Mouse (Mus musculus): ENCODE results near the gene Capn7.

The Capn7 gene

DNA sequence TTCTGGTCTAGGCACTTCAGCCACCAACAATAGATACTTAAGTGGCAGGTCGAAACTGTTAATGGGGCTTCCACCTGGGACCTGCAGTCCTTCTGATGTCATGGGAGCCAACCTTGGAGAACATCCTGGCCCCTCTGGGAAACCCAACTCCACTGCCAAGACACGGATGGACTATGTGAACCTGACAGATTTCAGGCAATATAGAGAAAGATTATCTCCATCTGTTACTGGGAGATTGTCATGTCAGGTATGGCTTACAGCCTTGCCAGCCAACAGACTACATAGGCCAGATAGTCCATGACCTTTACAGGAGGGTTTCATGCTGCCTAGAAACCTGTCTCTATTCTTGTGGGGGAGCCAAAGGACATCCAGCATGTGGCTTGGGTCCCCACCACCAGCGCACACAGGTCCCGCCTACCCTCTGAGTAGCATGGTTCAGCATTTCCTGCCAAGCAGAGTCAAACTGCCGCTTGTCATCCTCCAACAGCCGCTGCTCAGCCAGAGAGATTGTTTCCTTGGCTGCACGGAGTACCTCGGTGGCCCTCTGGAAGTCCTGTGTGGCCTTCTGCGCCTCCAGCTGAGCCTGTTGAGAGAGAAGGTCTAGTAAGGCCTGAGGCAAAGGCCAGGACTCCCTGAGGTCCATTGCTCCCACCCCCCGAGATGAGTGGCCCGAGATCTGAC is 51.0 kb downstream of the Capn7 start:
- Histone ChIP-seq H3K9me3 (ENCODE audit: low read length) (no peaks in the 10 kb centered on the region), H3K36me3 (ENCODE audit: insufficient read depth, low read length) (no peaks in the 10 kb centered on the region), H3K27me3 (ENCODE audit: insufficient read depth, low read length) (no peaks in the 10 kb centered on the region; the same call in 1 of the 2 replicates), H3K4me1 (replicated peaks; ENCODE audit: low read depth, low read length) (peaks cover 28% of the 10 kb centered on the region), H3K4me3 (replicated peaks; ENCODE audit: low read length) (no peak overlapping the region)
- TF ChIP-seq CTCF (conservative IDR thresholded peaks at IDR 0.05; ENCODE audit: low read length) (no peak), POU5F1 (IDR thresholded peaks at IDR 0.05; ENCODE audit: borderline replicate concordance, low read length) (no peak), NANOG (IDR thresholded peaks at IDR 0.05; ENCODE audit: borderline replicate concordance, low read length) (no peak)

- no peaks in the 10 kb centered on the region for H3K36me3 ChIP-seq (ENCODE audit: insufficient read depth, low read length)
- no peaks in the 10 kb centered on the region for H3K9me3 ChIP-seq (ENCODE audit: low read length)
- TF ChIP-seq NANOG (IDR thresholded peaks at IDR 0.05; ENCODE audit: borderline replicate concordance, low read length) = no peak
- no peak for TF ChIP-seq POU5F1 (IDR thresholded peaks at IDR 0.05; ENCODE audit: borderline replicate concordance, low read length)
- TF ChIP-seq CTCF (conservative IDR thresholded peaks at IDR 0.05; ENCODE audit: low read length) = no peak
- peaks cover 23% of the 10 kb centered on the region for H3K4me1 ChIP-seq (replicated peaks; ENCODE audit: low read depth, low read length)
- no peaks in the 10 kb centered on the region for H3K27me3 ChIP-seq (ENCODE audit: insufficient read depth, low read length)
- no peak overlapping the region for H3K4me3 ChIP-seq (replicated peaks; ENCODE audit: low read length)
Observed at GRCm38 (mm10) chr14:31388086-31388872, 51.8 kb downstream of the Capn7 start.

- H3K9me3 ChIP-seq (ENCODE audit: low read length) = no peaks in the 10 kb centered on the region
- no peaks in the 10 kb centered on the region for H3K36me3 ChIP-seq (ENCODE audit: insufficient read depth, low read length)
- no peak overlapping the region for H3K4me3 ChIP-seq (replicated peaks; ENCODE audit: low read length)
- H3K4me1 ChIP-seq (replicated peaks; ENCODE audit: low read depth, low read length) = peaks cover 10% of the 10 kb centered on the region
- H3K27me3 ChIP-seq (ENCODE audit: insufficient read depth, low read length) = no peaks in the 10 kb centered on the region
- no peak for TF ChIP-seq POU5F1 (IDR thresholded peaks at IDR 0.05; ENCODE audit: borderline replicate concordance, low read length)
- TF ChIP-seq CTCF (conservative IDR thresholded peaks at IDR 0.05; ENCODE audit: low read length) = no peak
- no peak for TF ChIP-seq NANOG (IDR thresholded peaks at IDR 0.05; ENCODE audit: borderline replicate concordance, low read length)
Observed at GRCm38 (mm10) chr14:31389421-31390147, 53.1 kb downstream of the Capn7 start.

- peaks cover 17% of the 10 kb centered on the region for H3K4me1 ChIP-seq (replicated peaks; ENCODE audit: low read depth, low read length)
- H3K4me3 ChIP-seq (replicated peaks; ENCODE audit: low read length) = no peak overlapping the region
- TF ChIP-seq CTCF (conservative IDR thresholded peaks at IDR 0.05; ENCODE audit: low read length) (no peak), POU5F1 (IDR thresholded peaks at IDR 0.05; ENCODE audit: borderline replicate concordance, low read length) (no peak), NANOG (IDR thresholded peaks at IDR 0.05; ENCODE audit: borderline replicate concordance, low read length) (no peak)
Observed at GRCm38 (mm10) chr14:31392300-31392699, 55.9 kb downstream of the Capn7 start.

GRCm38 (mm10) chr14:31392873-31393545 is 56.6 kb downstream of the Capn7 start:
- no peaks in the 10 kb centered on the region for H3K36me3 ChIP-seq (ENCODE audit: insufficient read depth, low read length)
- H3K4me1 ChIP-seq (replicated peaks; ENCODE audit: low read depth, low read length) = peaks cover 17% of the 10 kb centered on the region
- H3K9me3 ChIP-seq (ENCODE audit: low read length) = no peaks in the 10 kb centered on the region
- H3K27me3 ChIP-seq (ENCODE audit: insufficient read depth, low read length) = no peaks in the 10 kb centered on the region
- TF ChIP-seq CTCF (conservative IDR thresholded peaks at IDR 0.05; ENCODE audit: low read length) = no peak
- TF ChIP-seq NANOG (IDR thresholded peaks at IDR 0.05; ENCODE audit: borderline replicate concordance, low read length) = no peak
- TF ChIP-seq POU5F1 (IDR thresholded peaks at IDR 0.05; ENCODE audit: borderline replicate concordance, low read length) = no peak
- H3K4me3 ChIP-seq (replicated peaks; ENCODE audit: low read length) = no peak overlapping the region

More at GRCm38 (mm10) chr14:31392300-31392699, 55.9 kb downstream of the Capn7 start:
- H3K36me3 ChIP-seq (ENCODE audit: insufficient read depth, low read length) = no peaks in the 10 kb centered on the region
- no peaks in the 10 kb centered on the region for H3K9me3 ChIP-seq (ENCODE audit: low read length)
- H3K27me3 ChIP-seq (ENCODE audit: insufficient read depth, low read length) = no peaks in the 10 kb centered on the region

DNA sequence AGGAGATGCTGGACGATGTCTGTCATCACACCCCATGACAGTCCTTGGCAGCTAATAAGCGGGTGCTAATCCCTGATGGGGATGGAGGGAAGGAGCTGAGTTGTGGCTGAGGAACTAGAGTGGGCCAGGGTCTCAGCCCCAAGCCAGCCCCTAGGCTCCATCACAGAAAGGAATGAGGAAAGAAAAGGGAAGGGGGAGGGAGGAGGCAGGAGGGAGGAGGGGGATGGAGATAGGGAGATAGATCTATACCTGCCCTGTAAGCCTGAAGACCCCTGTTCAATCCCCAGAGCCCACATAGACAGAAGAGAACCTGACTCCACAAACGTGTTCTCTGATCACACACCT is 57.1 kb downstream of the Capn7 start:
- peaks cover 18% of the 10 kb centered on the region for H3K4me1 ChIP-seq (replicated peaks; ENCODE audit: low read depth, low read length)
- no peaks in the 10 kb centered on the region for H3K9me3 ChIP-seq (ENCODE audit: low read length)
- H3K4me3 ChIP-seq (replicated peaks; ENCODE audit: low read length) = no peak overlapping the region
- H3K27me3 ChIP-seq (ENCODE audit: insufficient read depth, low read length) = no peaks in the 10 kb centered on the region
- H3K36me3 ChIP-seq (ENCODE audit: insufficient read depth, low read length) = no peaks in the 10 kb centered on the region
- no peak for TF ChIP-seq CTCF (conservative IDR thresholded peaks at IDR 0.05; ENCODE audit: low read length)
- TF ChIP-seq POU5F1 (IDR thresholded peaks at IDR 0.05; ENCODE audit: borderline replicate concordance, low read length) = no peak
- TF ChIP-seq NANOG (IDR thresholded peaks at IDR 0.05; ENCODE audit: borderline replicate concordance, low read length) = no peak

GRCm38 (mm10) chr14:31393936-31394630 is 57.6 kb downstream of the Capn7 start:
- TF ChIP-seq CTCF (conservative IDR thresholded peaks at IDR 0.05; ENCODE audit: low read length) (no peak), NANOG (IDR thresholded peaks at IDR 0.05; ENCODE audit: borderline replicate concordance, low read length) (no peak), POU5F1 (IDR thresholded peaks at IDR 0.05; ENCODE audit: borderline replicate concordance, low read length) (no peak)
- Histone ChIP-seq H3K4me1 (replicated peaks; ENCODE audit: low read depth, low read length) (peaks cover 24% of the 10 kb centered on the region), H3K9me3 (ENCODE audit: low read length) (no peaks in the 10 kb centered on the region), H3K4me3 (replicated peaks; ENCODE audit: low read length) (no peak overlapping the region), H3K27me3 (ENCODE audit: insufficient read depth, low read length) (no peaks in the 10 kb centered on the region), H3K36me3 (ENCODE audit: insufficient read depth, low read length) (no peaks in the 10 kb centered on the region)

Data from E14TG2a.4 (cell line).